Mouse (Mus musculus) urinary bladder, postnatal 10 days (tissue): Measurements from ENCODE around the gene 1190005I06Rik.
A peak's percentile ranks its signal among the peaks of the same experiment; 100 is the strongest.

ENCODE experiments used
- DNase-seq: peaks from one replicate; pipeline ENCODE4 v3.0.0; 2022; ENCODE audit warnings: low spot score

1190005I06Rik gene

GRCm38 (mm10) chr8:120620441-120620840 is 27.0 kb downstream of the 1190005I06Rik start:
- no peak for DNase-seq

DNA sequence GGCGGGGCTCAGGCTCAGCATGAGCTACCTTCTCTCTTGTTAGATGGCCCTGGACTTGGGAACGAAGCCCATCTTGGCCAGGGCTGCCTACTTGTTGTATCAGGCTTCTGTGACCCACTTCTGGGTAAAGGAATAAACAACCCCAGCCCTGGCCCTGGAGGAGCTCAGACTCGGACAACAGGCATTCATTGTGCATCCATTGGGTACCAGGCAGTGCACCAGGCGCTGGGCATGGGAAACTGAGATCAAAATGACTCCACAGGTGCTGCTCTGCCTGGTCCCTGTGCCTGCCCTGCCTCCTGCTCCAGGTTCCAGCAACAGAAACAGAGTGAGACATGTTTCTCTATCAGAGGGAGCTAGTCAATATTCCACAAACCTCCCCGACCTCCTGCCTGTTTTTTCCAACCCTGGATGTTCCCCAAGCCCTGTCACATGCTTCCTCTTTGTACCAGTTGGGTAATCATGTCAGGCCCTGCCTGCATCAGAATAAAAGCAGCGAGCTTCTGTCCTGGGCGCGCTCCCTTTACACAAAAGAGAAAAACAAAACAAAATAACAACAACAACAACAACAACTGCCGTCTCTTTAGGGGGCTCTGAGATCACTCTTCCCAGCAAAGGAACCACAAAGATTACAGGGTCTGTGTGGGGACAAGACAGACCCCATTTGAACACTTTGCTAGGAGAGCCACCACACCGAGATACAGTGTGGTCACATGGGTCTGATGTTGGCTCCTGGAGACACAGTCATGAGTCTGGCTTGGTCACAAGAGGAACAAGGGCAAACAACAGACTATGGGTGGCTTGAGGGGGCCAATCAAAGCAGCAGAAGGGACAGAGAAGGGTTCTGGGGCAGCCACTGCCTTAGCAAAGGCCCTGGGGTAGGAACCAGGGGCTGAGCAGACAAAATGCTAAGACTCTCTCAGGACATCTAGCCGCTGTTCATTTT is 27.9 kb downstream of the 1190005I06Rik start:
- DNase-seq: no peak

DNA sequence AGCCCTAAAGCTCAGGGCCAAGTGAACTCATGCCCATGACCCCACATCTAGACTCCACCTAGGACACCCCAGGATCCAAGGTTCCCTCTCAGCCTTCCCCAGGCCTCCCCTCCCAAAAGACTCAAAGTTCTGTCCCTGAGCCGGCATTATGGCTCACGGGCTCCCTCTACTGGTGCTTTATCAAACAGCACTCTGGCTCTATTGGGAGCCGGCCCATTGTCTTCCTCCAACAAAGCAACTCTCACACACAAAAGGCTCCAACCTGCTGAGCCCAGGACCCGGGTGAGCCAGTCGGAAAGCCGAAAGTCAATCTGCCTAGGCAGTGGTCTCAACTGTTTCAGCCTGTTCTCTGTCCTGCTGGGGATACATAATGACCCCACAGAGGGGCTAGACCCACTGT is 29.3 kb downstream of the 1190005I06Rik start:
- DNase-seq: no peak

- no peak for DNase-seq
Observed at GRCm38 (mm10) chr8:120616663-120617626, 30.5 kb downstream of the 1190005I06Rik start.

GRCm38 (mm10) chr8:120614491-120614890 is 32.9 kb downstream of the 1190005I06Rik start:
- DNase-seq: no peak

DNA sequence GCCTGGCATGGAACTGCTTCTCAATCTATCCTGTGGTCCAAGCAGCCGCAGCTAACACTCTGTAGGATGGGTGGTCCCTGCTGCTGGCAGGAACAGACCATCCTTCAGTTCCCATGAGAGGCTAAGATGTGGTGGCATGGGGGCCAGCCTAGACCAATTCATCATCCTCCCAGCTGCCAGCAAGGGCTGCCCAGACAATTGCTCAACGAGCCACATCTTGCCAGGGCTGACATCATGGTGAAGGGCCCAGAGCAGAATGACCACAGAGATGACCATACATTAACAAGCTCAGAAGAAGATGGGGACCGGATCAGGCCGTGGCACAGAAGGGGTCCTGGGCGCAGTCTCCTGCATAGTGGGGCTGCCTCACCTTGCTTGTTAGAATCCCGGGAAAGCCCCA is 36.6 kb downstream of the 1190005I06Rik start:
- DNase-seq: no peak

DNA sequence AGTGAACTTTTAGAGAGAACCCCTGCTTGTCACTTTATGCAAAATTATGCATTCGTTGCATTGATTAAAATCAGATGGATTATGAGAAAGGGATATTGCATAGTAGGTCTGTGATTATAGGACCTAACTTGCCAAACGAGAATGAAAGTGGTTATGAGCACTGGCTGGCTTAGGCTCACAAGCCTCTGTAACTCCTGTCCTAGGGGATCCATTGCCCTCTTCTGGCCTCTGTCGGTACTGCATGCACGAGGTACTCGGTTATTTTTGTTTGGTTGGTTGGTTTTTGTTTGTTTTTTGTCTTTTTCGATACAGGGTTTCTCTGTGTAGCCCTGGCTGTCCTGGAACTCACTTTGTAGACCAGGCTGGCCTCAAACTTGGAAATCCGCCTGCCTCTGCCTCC is 39.5 kb downstream of the 1190005I06Rik start:
- no peak for DNase-seq

DNA sequence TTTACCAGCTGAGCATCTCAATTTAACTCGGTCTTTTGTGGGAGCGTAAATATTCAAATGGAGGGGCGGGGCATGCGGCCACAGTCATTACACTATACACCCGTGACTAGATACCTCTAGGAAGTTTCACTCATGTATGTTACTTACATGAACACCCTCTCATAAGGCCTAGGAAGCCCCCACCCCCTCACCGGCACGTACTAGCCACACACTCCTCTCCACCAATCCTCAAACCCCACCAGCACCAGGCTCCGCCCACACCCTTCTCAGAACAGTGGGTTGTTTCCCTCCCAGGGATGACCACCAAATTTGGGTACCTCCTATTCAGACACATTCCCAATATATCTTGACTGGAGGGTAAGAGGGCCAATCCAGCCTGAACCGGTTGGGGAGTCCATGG is 40.0 kb downstream of the 1190005I06Rik start:
- DNase-seq: no peak

DNA sequence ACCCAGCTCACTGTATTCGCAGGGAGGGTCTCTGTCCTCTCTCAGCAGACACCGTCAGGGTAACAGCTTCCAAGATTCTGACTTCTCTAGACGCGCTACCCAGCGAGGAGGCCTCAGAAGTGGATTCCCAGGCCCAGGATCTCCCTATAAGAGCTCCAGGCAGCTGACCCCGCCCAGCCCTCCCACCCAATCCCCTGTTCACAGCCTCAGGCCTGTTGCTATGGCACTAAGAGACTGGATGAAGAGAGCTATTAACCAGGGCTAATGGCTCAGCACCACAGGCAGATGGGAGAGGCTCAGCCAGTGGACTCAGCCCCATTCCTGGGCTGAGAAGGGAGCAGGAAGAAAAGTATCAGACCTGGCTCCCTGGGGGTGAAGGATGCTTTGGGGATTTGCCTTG is 44.8 kb downstream of the 1190005I06Rik start:
- no peak for DNase-seq

- peak; percentile 47 for DNase-seq
Observed at GRCm38 (mm10) chr8:120599504-120599903, 47.9 kb downstream of the 1190005I06Rik start.

- no peak for DNase-seq
Observed at GRCm38 (mm10) chr8:120598579-120598978, 48.9 kb downstream of the 1190005I06Rik start.

- DNase-seq: no peak
Observed at GRCm38 (mm10) chr8:120595963-120596362, 51.5 kb downstream of the 1190005I06Rik start.

- no peak for DNase-seq
Observed at GRCm38 (mm10) chr8:120594571-120594970, 52.9 kb downstream of the 1190005I06Rik start.

- DNase-seq: no peak
Observed at GRCm38 (mm10) chr8:120591587-120592292, 55.7 kb downstream of the 1190005I06Rik start.

DNA sequence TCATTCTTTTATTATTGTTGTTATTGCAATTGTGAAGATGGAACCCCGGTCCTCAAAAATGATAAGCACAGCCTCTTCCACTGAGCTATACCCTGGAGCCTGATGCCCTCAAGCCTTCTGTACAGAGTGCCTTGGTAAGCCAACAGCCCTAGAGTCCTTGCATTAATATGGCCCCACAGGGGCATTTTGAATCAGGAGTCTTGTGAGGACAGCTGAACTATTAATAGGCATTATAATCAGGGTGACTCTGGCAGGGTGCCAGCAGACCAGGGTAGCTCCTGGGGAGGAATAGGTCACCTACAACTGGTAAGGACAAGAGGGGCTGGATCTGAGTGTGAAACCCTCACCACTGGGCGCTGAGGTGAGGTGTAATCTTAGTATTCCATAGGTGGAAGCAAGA is 57.5 kb downstream of the 1190005I06Rik start:
- no peak for DNase-seq

DNA sequence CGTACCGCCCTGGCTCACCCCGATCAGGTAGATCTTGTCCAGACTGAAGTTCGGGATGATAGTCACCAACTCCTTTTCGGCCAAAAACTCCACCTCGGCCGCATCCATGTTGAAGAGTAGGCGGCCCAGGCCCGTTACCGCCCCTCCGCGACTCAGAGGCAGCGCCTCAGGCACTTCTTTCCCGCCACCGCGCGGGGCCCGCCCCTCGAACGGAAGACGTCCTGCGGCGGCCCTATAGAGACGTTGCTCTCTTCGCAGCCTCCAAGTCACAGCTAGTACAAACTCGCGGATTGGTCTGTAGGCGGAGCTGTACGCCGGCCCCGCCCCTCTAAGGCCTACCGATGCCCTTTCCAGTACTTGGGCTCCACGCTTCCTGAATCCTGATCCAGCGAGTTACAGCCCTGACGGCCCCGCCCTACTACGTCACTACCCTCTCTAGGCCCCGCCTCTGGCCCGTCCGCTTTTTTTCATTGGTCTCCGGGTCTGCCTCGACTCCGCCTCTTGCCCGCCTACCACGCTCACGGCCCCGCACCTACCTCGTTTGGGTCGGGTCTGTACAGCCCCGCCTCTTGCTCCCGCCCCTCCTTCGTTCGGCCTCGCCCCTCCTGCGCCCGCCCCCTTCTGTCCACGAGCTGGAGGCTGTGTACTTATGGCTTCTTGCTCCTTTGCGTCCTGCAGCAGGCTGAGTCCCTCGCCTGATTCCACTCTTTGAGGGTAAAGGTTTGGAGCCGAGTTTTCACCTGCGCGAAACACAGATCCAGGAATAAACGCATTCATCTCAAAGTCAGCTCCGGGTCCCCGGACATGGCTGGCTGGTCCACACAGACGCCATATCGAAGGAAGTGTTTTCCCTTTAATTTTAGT is 58.3 kb downstream of the 1190005I06Rik start, which contains the start of gene Gins2:
Gene Gins2, minus strand, starts transcription at position 397 of the 864 bp plus-strand sequence.
- peak; percentile 95 for DNase-seq

GRCm38 (mm10) chr8:120585521-120585920 is 61.9 kb downstream of the 1190005I06Rik start:
- DNase-seq: no peak

DNA sequence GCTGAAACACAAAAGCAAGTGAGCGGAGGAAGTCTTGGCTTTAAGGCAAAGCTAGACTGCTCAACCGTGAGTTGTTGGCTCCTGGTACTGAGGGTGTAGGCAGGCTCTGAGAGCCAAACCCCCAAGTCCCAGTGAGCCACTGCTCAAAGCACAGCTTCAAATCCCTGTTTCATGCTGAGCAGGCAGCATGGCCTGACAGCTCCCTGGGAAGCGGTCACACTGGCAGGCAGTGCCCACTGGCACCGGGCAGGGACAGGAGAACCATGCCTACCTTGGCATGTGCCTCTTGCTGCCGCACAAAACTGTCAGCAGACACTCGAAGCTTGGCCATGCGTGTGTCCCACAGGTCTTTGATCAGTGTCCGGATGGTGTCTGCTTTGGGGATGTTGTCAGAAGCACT is 65.6 kb downstream of the 1190005I06Rik start:
- DNase-seq: no peak

DNA sequence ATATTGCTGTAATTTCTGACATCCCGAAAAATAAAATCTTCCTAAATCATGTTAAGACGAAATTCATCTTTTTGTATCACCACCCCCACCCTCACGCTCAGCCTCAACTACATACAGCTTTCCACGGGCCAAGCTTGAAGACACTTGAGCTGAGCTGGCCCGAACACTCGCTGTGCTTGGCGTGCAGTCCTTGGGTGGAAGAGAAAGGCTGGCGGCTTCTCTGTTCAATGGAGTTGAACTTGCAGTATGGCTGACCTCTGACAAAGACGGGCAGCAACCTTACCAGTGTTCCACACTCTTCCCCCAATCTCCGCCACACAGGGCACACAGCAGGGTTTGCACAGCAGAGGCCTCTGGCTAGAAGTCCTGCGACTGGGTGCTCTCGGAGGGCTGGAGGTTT is 66.1 kb downstream of the 1190005I06Rik start:
- DNase-seq: no peak

GRCm38 (mm10) chr8:120580336-120581000 is 67.0 kb downstream of the 1190005I06Rik start:
- no peak for DNase-seq
